Mouse (Mus musculus): Measurements from ENCODE around the gene Sept14.

The Sept14 gene

GRCm38 (mm10) chr5:129667851-129668250, 40.5 kb downstream of the Sept14 start:
- no peak for DNase-seq

- DNase-seq, result no peak
These were observed 41.9 kb downstream of the Sept14 start for GRCm38 (mm10) chr5:129666271-129666909.

- no peak for DNase-seq
These were observed 44.2 kb downstream of the Sept14 start for GRCm38 (mm10) chr5:129664090-129664489.

- no peak for DNase-seq
These were observed 50.4 kb downstream of the Sept14 start for GRCm38 (mm10) chr5:129657931-129658330.

GRCm38 (mm10) chr5:129657016-129657415, 51.3 kb downstream of the Sept14 start:
- no peak for DNase-seq

- DNase-seq, result no peak
These were observed 57.5 kb downstream of the Sept14 start for GRCm38 (mm10) chr5:129650858-129651257.

Measured in thymus, adult 18-20 months (tissue).